Mouse (Mus musculus): ENCODE measurements around the gene Stx8. TPM values are rescaled to one million over a fixed set of nuclear protein-coding genes. Genes with fewer than 3 reads are reported as not detected.

The Stx8 gene
- polyA plus RNA-seq, 1 experiment from 2014 or later: 43.7 TPM

GRCm38 (mm10) chr11:68030771-68031170 is 64.8 kb downstream of the Stx8 start:
- DNase-seq (ENCODE audit: low spot score): no peak
- 85% methylated on average over 1 of the region's 1 CpGs for WGBS
- H3K27ac ChIP-seq: no peak overlapping the region

GRCm38 (mm10) chr11:68032448-68032847 is 66.5 kb downstream of the Stx8 start:
- Histone ChIP-seq H3K4me3 (no peak overlapping the region), H3K36me3 (no peaks in the 10 kb centered on the region), H3K27ac (0 out of 2 replicates have a peak overlapping the region, but pooled peaks have one; percentile 16), H3K9me3 (replicated peaks) (no peaks in the 10 kb centered on the region), H3K4me1 (peaks cover 45% of the 10 kb centered on the region), H3K27me3 (ENCODE audit: low read depth, poor library complexity, severe bottlenecking) (no peaks in the 10 kb centered on the region)
- DNase-seq (ENCODE audit: low spot score): no peak
- WGBS: 89% methylated on average over 2 of the region's 2 CpGs

More at GRCm38 (mm10) chr11:68030771-68031170, 64.8 kb downstream of the Stx8 start:
- Histone ChIP-seq H3K27me3 (ENCODE audit: low read depth, poor library complexity, severe bottlenecking) (no peaks in the 10 kb centered on the region), H3K9me3 (replicated peaks) (no peaks in the 10 kb centered on the region), H3K4me1 (peaks cover 30% of the 10 kb centered on the region), H3K4me3 (no peak overlapping the region), H3K36me3 (no peaks in the 10 kb centered on the region)

- 94% methylated on average over 11 of the region's 11 CpGs for WGBS
Measured at GRCm38 (mm10) chr11:68033331-68033926, 67.4 kb downstream of the Stx8 start.

DNA sequence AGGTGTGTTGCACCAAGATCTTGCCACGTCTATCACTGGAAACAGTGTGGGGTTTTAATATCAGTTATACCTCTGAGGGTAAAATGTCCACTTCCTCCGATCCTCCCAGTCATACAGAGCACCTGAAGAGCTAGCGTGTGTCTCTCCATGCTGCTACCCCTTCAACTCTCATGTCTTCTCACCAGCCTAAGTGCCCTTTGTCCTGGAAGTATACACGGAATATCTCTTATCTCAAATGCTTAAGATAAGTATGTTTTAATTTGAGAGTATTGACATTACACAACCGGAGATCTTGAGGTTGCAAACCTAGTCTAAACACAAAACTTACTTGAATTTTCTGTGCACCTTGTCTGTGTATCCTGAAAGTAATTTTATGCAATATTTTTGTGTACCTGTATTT is 68.4 kb downstream of the Stx8 start:
- Histone ChIP-seq H3K4me1 (peaks cover 37% of the 10 kb centered on the region), H3K4me3 (no peak overlapping the region), H3K27me3 (ENCODE audit: low read depth, poor library complexity, severe bottlenecking) (no peaks in the 10 kb centered on the region), H3K9me3 (replicated peaks) (no peaks in the 10 kb centered on the region), H3K36me3 (no peaks in the 10 kb centered on the region), H3K27ac (no peak overlapping the region)
- 91% methylated on average over 5 of the region's 5 CpGs for WGBS
- DNase-seq (ENCODE audit: low spot score): no peak

More at GRCm38 (mm10) chr11:68033331-68033926, 67.4 kb downstream of the Stx8 start:
- Histone ChIP-seq H3K27me3 (ENCODE audit: low read depth, poor library complexity, severe bottlenecking) (no peaks in the 10 kb centered on the region), H3K27ac (no peak overlapping the region), H3K4me1 (peaks cover 45% of the 10 kb centered on the region), H3K4me3 (no peak overlapping the region), H3K9me3 (replicated peaks) (no peaks in the 10 kb centered on the region), H3K36me3 (no peaks in the 10 kb centered on the region)
- no peak for DNase-seq (ENCODE audit: low spot score)

DNA sequence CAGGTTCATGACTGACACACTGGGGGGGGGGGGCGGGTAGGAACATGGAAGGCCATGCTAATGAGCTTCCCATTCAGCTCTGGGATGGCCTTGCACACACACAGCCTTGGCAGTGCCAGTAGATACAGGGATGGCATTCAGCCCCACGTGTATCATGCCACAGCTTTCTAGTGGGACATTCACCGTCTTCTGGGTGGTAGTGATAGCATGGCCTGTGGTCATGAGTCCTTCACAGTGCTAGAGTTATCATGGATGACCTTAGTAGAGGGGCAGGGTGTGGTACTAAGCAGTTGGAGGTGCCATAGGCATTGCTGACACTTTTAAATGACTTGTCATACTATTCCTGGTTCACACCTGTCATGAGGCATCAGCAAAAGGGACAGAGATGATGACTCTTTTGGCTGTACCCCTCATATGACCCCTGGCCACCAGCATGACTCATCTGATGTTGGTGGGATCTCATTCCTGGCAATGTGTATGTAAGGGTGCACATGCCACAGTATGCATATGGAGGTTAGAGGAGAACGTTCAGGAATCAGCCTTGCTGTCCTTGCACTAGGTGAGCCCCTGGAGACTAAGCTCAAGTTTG is 69.4 kb downstream of the Stx8 start:
- Histone ChIP-seq H3K9me3 (replicated peaks) (no peaks in the 10 kb centered on the region), H3K27me3 (ENCODE audit: low read depth, poor library complexity, severe bottlenecking) (no peaks in the 10 kb centered on the region), H3K27ac (no peak overlapping the region), H3K36me3 (no peaks in the 10 kb centered on the region), H3K4me3 (no peak overlapping the region), H3K4me1 (peaks cover 30% of the 10 kb centered on the region)
- 76% methylated on average over 4 of the region's 4 CpGs for WGBS
- DNase-seq (ENCODE audit: low spot score): no peak

GRCm38 (mm10) chr11:68036133-68036959 is 70.4 kb downstream of the Stx8 start:
- H3K36me3 ChIP-seq: no peaks in the 10 kb centered on the region
- peak overlapping the region; percentile 59; the same call in 1 of the 2 replicates for H3K27ac ChIP-seq
- no peaks in the 10 kb centered on the region for H3K27me3 ChIP-seq (ENCODE audit: low read depth, poor library complexity, severe bottlenecking)
- no peaks in the 10 kb centered on the region for H3K9me3 ChIP-seq (replicated peaks)
- peak; percentile 47 for DNase-seq (ENCODE audit: low spot score)
- no peak overlapping the region for H3K4me3 ChIP-seq
- WGBS: 65% methylated on average over 20 of the region's 20 CpGs
- H3K4me1 ChIP-seq: peaks cover 23% of the 10 kb centered on the region

- no peaks in the 10 kb centered on the region for H3K9me3 ChIP-seq (replicated peaks)
- peak overlapping the region; percentile 56; the same call in 1 of the 2 replicates for H3K27ac ChIP-seq
- H3K27me3 ChIP-seq (ENCODE audit: low read depth, poor library complexity, severe bottlenecking): no peaks in the 10 kb centered on the region
- peaks cover 23% of the 10 kb centered on the region for H3K4me1 ChIP-seq
- H3K4me3 ChIP-seq: no peak overlapping the region
- 71% methylated on average over 9 of the region's 9 CpGs for WGBS
- no peaks in the 10 kb centered on the region for H3K36me3 ChIP-seq
- no peak for DNase-seq (ENCODE audit: low spot score)
Measured at GRCm38 (mm10) chr11:68037093-68037492, 71.1 kb downstream of the Stx8 start.

DNA sequence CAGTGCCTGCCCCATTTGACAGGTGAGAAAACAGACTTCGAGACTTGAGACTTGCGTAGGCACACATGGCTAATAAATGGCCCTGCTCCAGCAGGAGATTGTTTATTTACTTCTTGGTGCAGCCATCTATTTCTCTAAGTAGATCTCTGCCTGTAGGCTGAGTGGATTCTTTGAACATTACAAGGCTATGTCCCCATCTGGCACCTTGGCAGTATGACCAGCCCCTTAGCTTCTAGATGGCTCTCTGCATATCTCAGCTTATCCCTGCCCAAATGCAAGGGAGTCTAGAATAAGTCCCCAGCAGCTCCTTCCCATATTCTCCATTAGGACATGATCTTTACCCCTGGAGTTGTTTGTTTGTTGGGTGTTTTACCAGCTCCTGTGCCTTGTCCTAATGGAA is 72.1 kb downstream of the Stx8 start:
- 51% methylated on average over 2 of the region's 2 CpGs for WGBS
- DNase-seq (ENCODE audit: low spot score): no peak
- H3K4me3 ChIP-seq: no peak overlapping the region

DNA sequence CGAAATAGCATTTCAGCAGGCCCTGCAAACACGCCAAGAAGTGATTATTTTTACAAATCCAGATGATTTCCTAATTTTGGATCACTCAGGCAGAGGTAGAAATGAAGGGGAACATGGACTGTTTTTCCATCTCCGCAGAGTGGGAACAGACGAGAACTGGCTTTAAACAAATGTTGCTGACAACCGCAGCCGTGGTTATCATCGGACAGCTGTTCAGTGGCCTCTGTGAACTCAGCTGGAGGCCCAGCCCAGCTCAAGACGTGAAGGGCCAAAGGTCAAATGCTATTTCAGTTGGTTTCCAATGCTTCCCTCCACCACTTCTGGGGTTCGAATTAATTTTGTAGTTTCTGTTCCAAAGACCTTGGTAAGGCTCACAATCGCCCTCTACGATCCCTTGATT is 78.2 kb downstream of the Stx8 start:
- H3K9me3 ChIP-seq (replicated peaks): no peaks in the 10 kb centered on the region
- DNase-seq (ENCODE audit: low spot score): no peak
- WGBS: 33% methylated on average over 11 of the region's 11 CpGs
- no peak overlapping the region for H3K27ac ChIP-seq
- no peak overlapping the region for H3K4me3 ChIP-seq
- no peaks in the 10 kb centered on the region for H3K36me3 ChIP-seq
- peaks cover 20% of the 10 kb centered on the region for H3K4me1 ChIP-seq
- H3K27me3 ChIP-seq (ENCODE audit: low read depth, poor library complexity, severe bottlenecking): no peaks in the 10 kb centered on the region; the same call in 1 of the 2 replicates

More for the DNA sequence above, 72.1 kb downstream of the Stx8 start:
- H3K4me1 ChIP-seq: peaks cover 23% of the 10 kb centered on the region
- no peak overlapping the region; the same call in 1 of the 2 replicates for H3K27ac ChIP-seq
- no peaks in the 10 kb centered on the region; the same call in 1 of the 2 replicates for H3K27me3 ChIP-seq (ENCODE audit: low read depth, poor library complexity, severe bottlenecking)
- no peaks in the 10 kb centered on the region for H3K9me3 ChIP-seq (replicated peaks)
- H3K36me3 ChIP-seq: no peaks in the 10 kb centered on the region

- H3K27ac ChIP-seq: no peak overlapping the region
- WGBS: 65% methylated on average over 3 of the region's 3 CpGs
- peaks cover 18% of the 10 kb centered on the region for H3K27me3 ChIP-seq (ENCODE audit: low read depth, poor library complexity, severe bottlenecking)
- DNase-seq (ENCODE audit: low spot score): no peak
- no peaks in the 10 kb centered on the region for H3K9me3 ChIP-seq (replicated peaks)
- H3K36me3 ChIP-seq: no peaks in the 10 kb centered on the region
- H3K4me1 ChIP-seq: peaks cover 35% of the 10 kb centered on the region
- no peak overlapping the region for H3K4me3 ChIP-seq
Measured at GRCm38 (mm10) chr11:68046916-68047315, 80.9 kb downstream of the Stx8 start.

- Histone ChIP-seq H3K36me3 (no peaks in the 10 kb centered on the region), H3K9me3 (replicated peaks) (no peaks in the 10 kb centered on the region), H3K27ac (0 out of 2 replicates have a peak overlapping the region, but pooled peaks have one; percentile 19), H3K4me3 (no peak overlapping the region), H3K27me3 (ENCODE audit: low read depth, poor library complexity, severe bottlenecking) (peaks cover 31% of the 10 kb centered on the region), H3K4me1 (peaks cover 21% of the 10 kb centered on the region)
- 84% methylated on average over 17 of the region's 17 CpGs for WGBS
- no peak for DNase-seq (ENCODE audit: low spot score)
Measured at GRCm38 (mm10) chr11:68049261-68050165, 83.5 kb downstream of the Stx8 start.

- peaks cover 34% of the 10 kb centered on the region for H3K27me3 ChIP-seq (ENCODE audit: low read depth, poor library complexity, severe bottlenecking)
- DNase-seq (ENCODE audit: low spot score): no peak
- H3K9me3 ChIP-seq (replicated peaks): no peaks in the 10 kb centered on the region
- H3K27ac ChIP-seq: no peak overlapping the region
- no peak overlapping the region for H3K4me3 ChIP-seq
- H3K36me3 ChIP-seq: no peaks in the 10 kb centered on the region
- H3K4me1 ChIP-seq: peaks cover 18% of the 10 kb centered on the region
- 30% methylated on average over 12 of the region's 12 CpGs for WGBS
Measured at GRCm38 (mm10) chr11:68050725-68051124, 84.7 kb downstream of the Stx8 start.

Measured in limb, embryonic 10.5 days (tissue).